ENCODE assay signal across 27 mouse cellular contexts in the genomic region with DNA sequence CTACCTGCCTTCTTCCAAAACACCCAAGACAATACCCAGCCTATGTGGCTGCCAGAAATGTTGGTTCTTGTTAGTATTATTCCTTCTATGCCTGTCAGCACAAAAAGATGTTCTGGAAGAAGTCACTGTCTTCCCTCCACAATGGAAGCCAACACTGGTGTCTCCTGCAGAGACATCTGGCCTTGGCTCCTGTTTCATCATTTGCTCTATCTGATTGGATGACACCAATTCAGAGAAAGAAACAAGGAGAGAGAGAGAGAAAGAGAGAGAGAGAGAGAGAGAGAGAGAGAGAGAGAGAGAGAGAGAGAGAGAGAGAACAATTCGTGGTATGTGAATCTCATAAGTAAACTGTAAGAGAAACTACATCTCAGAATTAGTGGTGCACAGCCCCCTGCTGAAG.
DNase-seq lines count a peak whose midpoint lies in the region; ATAC-seq and TF ChIP-seq lines count a peak whose summit lies in the region.
"Had no signal": no experiment of that assay in that cellular context is flagged by ENCODE, and none has a peak within 500 bp of the region (broad histone marks: within the 10 kb centered on the region; RNA-seq: fewer than 3 reads in every experiment).

No protein-coding gene starts in this region.

- no peak for ATAC-seq in forebrain, embryonic 11.5 days (replicated peaks; ENCODE audit: low FRiP score)
- ATAC-seq in forebrain, embryonic 16.5 days: no peak
- ATAC-seq in liver, embryonic 13.5 days (ENCODE audit: low read depth): no peak
- ATAC-seq in liver, postnatal 0 days: no peak
- ATAC-seq: CD4-positive, CD25-positive, alpha-beta regulatory T cell, adult 4 months; forebrain, embryonic 15.5 days; intestine, embryonic 16.5 days; Patski had no signal

- no peak for TF ChIP-seq CTCF in liver, postnatal 0 days (IDR thresholded peaks at IDR 0.05; ENCODE audit: low read depth)
- no peak for TF ChIP-seq CTCF in MEL (IDR thresholded peaks at IDR 0.05 in 2 of 3, conservative IDR thresholded peaks at IDR 0.05 in 1 of 3; ENCODE audit: control insufficient read depth in 1 of 3, insufficient read depth in 1 of 3, low read depth in 2 of 3, low read length in 3 of 3, poor library complexity in 1 of 3, severe bottlenecking in 1 of 3)

- peaks cover 8% of the 10 kb centered on the region for H3K4me1 ChIP-seq in forebrain, embryonic 11.5 days (replicated peaks; ENCODE audit: control insufficient read depth, insufficient read depth, low read length)
- H3K4me1 ChIP-seq in forebrain, embryonic 16.5 days (replicated peaks; ENCODE audit: control insufficient read depth, insufficient read depth, low read length): peaks cover 8% of the 10 kb centered on the region
- peaks cover 85% of the 10 kb centered on the region for H3K4me1 ChIP-seq in liver, embryonic 13.5 days (replicated peaks)
- peaks cover 21% of the 10 kb centered on the region for H3K4me1 ChIP-seq in liver, postnatal 0 days (ENCODE audit: insufficient read depth)
- H3K4me1 ChIP-seq in MEL (ENCODE audit: control insufficient read depth in 1 of 2, insufficient read depth in 2 of 2, low read length in 2 of 2): peaks cover 22 to 31% of the 10 kb centered on the region in 2 experiments

- no peaks in the 10 kb centered on the region for H3K36me3 ChIP-seq in forebrain, embryonic 11.5 days (ENCODE audit: control insufficient read depth, insufficient read depth, low read length)
- no peaks in the 10 kb centered on the region for H3K36me3 ChIP-seq in forebrain, embryonic 16.5 days (ENCODE audit: control insufficient read depth, insufficient read depth)
- H3K36me3 ChIP-seq in liver, embryonic 13.5 days: no peaks in the 10 kb centered on the region
- no peaks in the 10 kb centered on the region for H3K36me3 ChIP-seq in liver, postnatal 0 days (replicated peaks; ENCODE audit: insufficient read depth, low read length)
- peaks cover 0 to 32% of the 10 kb centered on the region in 2 experiments; a peak in 2 of 4 replicates for H3K36me3 ChIP-seq in MEL (ENCODE audit: control insufficient read depth in 1 of 2, insufficient read depth in 2 of 2, low read length in 2 of 2)
- H3K36me3 ChIP-seq: embryonic facial prominence, embryonic 15.5 days; forebrain, embryonic 12.5 days; forebrain, embryonic 15.5 days; heart, embryonic 12.5 days; heart, embryonic 15.5 days; hindbrain, embryonic 10.5 days; hindbrain, embryonic 13.5 days had no signal

- no peaks in the 10 kb centered on the region for H3K27me3 ChIP-seq in forebrain, embryonic 11.5 days (ENCODE audit: control insufficient read depth, insufficient read depth, low read length)
- H3K27me3 ChIP-seq in forebrain, embryonic 16.5 days (replicated peaks; ENCODE audit: control insufficient read depth, insufficient read depth, low read length): no peaks in the 10 kb centered on the region
- H3K27me3 ChIP-seq in liver, embryonic 13.5 days: no peaks in the 10 kb centered on the region
- H3K27me3 ChIP-seq in liver, postnatal 0 days (ENCODE audit: insufficient read depth, low read length): no peaks in the 10 kb centered on the region
- H3K27me3 ChIP-seq in MEL (ENCODE audit: control insufficient read depth in 1 of 2, insufficient read depth in 2 of 2, low read length in 2 of 2): no peaks in the 10 kb centered on the region
- H3K27me3 ChIP-seq: embryonic facial prominence, embryonic 15.5 days; forebrain, embryonic 12.5 days; forebrain, embryonic 15.5 days; heart, embryonic 12.5 days; heart, embryonic 15.5 days; hindbrain, embryonic 13.5 days; Patski had no signal

- no peaks in the 10 kb centered on the region for H3K79me2 ChIP-seq in MEL (ENCODE audit: control insufficient read depth, insufficient read depth, low read length, poor library complexity)

- no peak for TF ChIP-seq EP300 in liver, postnatal 0 days (IDR thresholded peaks at IDR 0.05; ENCODE audit: low read depth)
- no peak for TF ChIP-seq EP300 in MEL (IDR thresholded peaks at IDR 0.05; ENCODE audit: low read depth in 1 of 2, low read length in 2 of 2)

- H3K9ac ChIP-seq in forebrain, embryonic 11.5 days (ENCODE audit: low read length): no peak overlapping the region
- H3K9ac ChIP-seq in forebrain, embryonic 16.5 days (replicated peaks; ENCODE audit: low read depth, low read length): no peak overlapping the region
- H3K9ac ChIP-seq in liver, embryonic 13.5 days: no peak overlapping the region
- H3K9ac ChIP-seq in liver, postnatal 0 days (replicated peaks): no peak overlapping the region
- H3K9ac ChIP-seq in MEL (ENCODE audit: control insufficient read depth, low read depth, low read length, poor library complexity, severe bottlenecking): no peak overlapping the region
- H3K9ac ChIP-seq: embryonic facial prominence, embryonic 15.5 days; forebrain, embryonic 12.5 days; forebrain, embryonic 15.5 days; heart, embryonic 12.5 days; heart, embryonic 15.5 days; hindbrain, embryonic 13.5 days had no signal

- WGBS in forebrain, embryonic 11.5 days: 79% methylated on average over 1 of the region's 1 CpGs
- WGBS in forebrain, embryonic 16.5 days: 79% methylated on average over 1 of the region's 1 CpGs
- WGBS in liver, embryonic 13.5 days (ENCODE audit: insufficient replicate concordance): 25% methylated on average over 1 of the region's 1 CpGs
- WGBS in liver, postnatal 0 days (ENCODE audit: insufficient replicate concordance): 65% methylated on average over 1 of the region's 1 CpGs

- no peak overlapping the region for H3K27ac ChIP-seq in forebrain, embryonic 11.5 days (ENCODE audit: low read depth, low read length)
- H3K27ac ChIP-seq in forebrain, embryonic 16.5 days (ENCODE audit: low read length): no peak overlapping the region
- H3K27ac ChIP-seq in liver, embryonic 13.5 days: peak overlapping the region; percentile 63
- no peak overlapping the region for H3K27ac ChIP-seq in liver, postnatal 0 days (ENCODE audit: low read depth)
- H3K27ac ChIP-seq in MEL (ENCODE audit: control insufficient read depth, low read depth, low read length): no peak overlapping the region
- H3K27ac ChIP-seq: forebrain, embryonic 12.5 days; forebrain, embryonic 15.5 days; heart, embryonic 15.5 days; hindbrain, embryonic 10.5 days; hindbrain, embryonic 13.5 days had no signal

- TF ChIP-seq RAD21 in MEL (IDR thresholded peaks at IDR 0.05; ENCODE audit: low read depth, low read length): no peak

- TF ChIP-seq POLR2A in MEL (IDR thresholded peaks at IDR 0.05; ENCODE audit: control insufficient read depth in 1 of 2, insufficient read depth in 1 of 2, low read depth in 1 of 2, low read length in 2 of 2, poor library complexity in 1 of 2): no peak

- H3K4me2 ChIP-seq in forebrain, embryonic 11.5 days (ENCODE audit: low read depth, low read length, severe bottlenecking): no peak overlapping the region
- no peak overlapping the region for H3K4me2 ChIP-seq in forebrain, embryonic 16.5 days (ENCODE audit: low read length)
- H3K4me2 ChIP-seq in liver, embryonic 13.5 days: no peak overlapping the region
- H3K4me2 ChIP-seq in liver, postnatal 0 days (ENCODE audit: low read depth, low read length): no peak overlapping the region
- H3K4me2 ChIP-seq: embryonic facial prominence, embryonic 15.5 days; forebrain, embryonic 12.5 days; forebrain, embryonic 15.5 days; heart, embryonic 12.5 days; heart, embryonic 15.5 days; hindbrain, embryonic 13.5 days had no signal

- no peaks in the 10 kb centered on the region; the same call in 1 of the 2 replicates for H3K9me3 ChIP-seq in forebrain, embryonic 11.5 days (ENCODE audit: control insufficient read depth, low read length)
- H3K9me3 ChIP-seq in forebrain, embryonic 16.5 days (ENCODE audit: control insufficient read depth, low read length): no peaks in the 10 kb centered on the region
- no peaks in the 10 kb centered on the region for H3K9me3 ChIP-seq in liver, embryonic 13.5 days (replicated peaks)
- no peaks in the 10 kb centered on the region for H3K9me3 ChIP-seq in liver, postnatal 0 days (ENCODE audit: low read length)
- no peaks in the 10 kb centered on the region for H3K9me3 ChIP-seq in MEL (replicated peaks; ENCODE audit: insufficient read depth, low read length)
- H3K9me3 ChIP-seq: embryonic facial prominence, embryonic 15.5 days; forebrain, embryonic 12.5 days; forebrain, embryonic 15.5 days; heart, embryonic 12.5 days; heart, embryonic 15.5 days; hindbrain, embryonic 10.5 days; hindbrain, embryonic 13.5 days had no signal

- no peak overlapping the region for H3K4me3 ChIP-seq in forebrain, embryonic 11.5 days (ENCODE audit: low read depth, low read length)
- H3K4me3 ChIP-seq in forebrain, embryonic 16.5 days (replicated peaks; ENCODE audit: low read length): no peak overlapping the region
- H3K4me3 ChIP-seq in liver, embryonic 13.5 days (replicated peaks): no peak overlapping the region
- H3K4me3 ChIP-seq in liver, postnatal 0 days (ENCODE audit: low read depth, low read length): no peak overlapping the region
- no peak overlapping the region for H3K4me3 ChIP-seq in MEL (ENCODE audit: control insufficient read depth in 1 of 2, insufficient read depth in 1 of 2, low read depth in 2 of 2, low read length in 2 of 2)
- H3K4me3 ChIP-seq: embryonic facial prominence, embryonic 15.5 days; forebrain, embryonic 12.5 days; forebrain, embryonic 15.5 days; heart, embryonic 12.5 days; heart, embryonic 15.5 days; hindbrain, embryonic 10.5 days; hindbrain, embryonic 13.5 days had no signal

- DNase-seq in forebrain, embryonic 11.5 days (ENCODE audit: low spot score): peak; percentile 35
- DNase-seq in liver, embryonic 13.5 days: no peak
- no peak for DNase-seq in liver, postnatal 0 days
- DNase-seq in MEL (ENCODE audit: low read depth, low spot score): no peak
- DNase-seq in MN1 (ENCODE audit: low spot score): peak; percentile 63
- DNase-seq in layer of hippocampus, adult 9-11 months: no peak
- DNase-seq: adrenal gland, postnatal 10 days; adrenal gland, postnatal 36 days; cerebellum, adult 2 months; cerebellum, adult 9-11 months; cerebellum, postnatal 36 days; embryo, embryonic 11 days; gastrocnemius, postnatal 10 days; gastrocnemius, postnatal 36 days; heart, postnatal 10 days; heart, postnatal 36 days had no signal

TF ChIP-seq in MEL, 35 proteins besides CTCF, POLR2A, EP300 and RAD21:
- TF ChIP-seq UBTF (IDR thresholded peaks at IDR 0.05; ENCODE audit: borderline replicate concordance, insufficient read depth, low read depth, low read length): no peak
- peak; percentile 66 for TF ChIP-seq JUND (IDR thresholded peaks at IDR 0.05; ENCODE audit: low read depth, low read length)
TF ChIP-seq in MEL: peak in this region for 1.

Comparison
In these comparisons a context has a peak if more than half of its experiments do, and no peak if none do; other contexts are left out.
1. DNase-seq: peak in forebrain, embryonic 11.5 days (single experiment) and MN1 (single experiment); none in liver, embryonic 13.5 days (single experiment), liver, postnatal 0 days (single experiment), MEL (single experiment) and layer of hippocampus, adult 9-11 months (single experiment).